Mouse (Mus musculus) v-Abl transformed pro-B cells (cell line): ENCODE data around the gene Stra6.

Experiments
- in situ Hi-C, 2 experiments: fragments of 400-800 bp; cut with MboI; formaldehyde crosslinking; loops; one replicate each; pipeline ENCODE4 v1.15.1; 2025; ENCODE audit not compliant: unreplicated experiment in 2 of 2

Stra6 gene

GRCm38 (mm10) chr9:58199381-58200269, 136.0 kb downstream of the Stra6 start:
- in situ Hi-C loops = loop anchor here (5.0 to 25.0 kb wide), 4 partner anchors 157 to 537 kb away; partner anchors contain the start of gene Csk (in 1 of the 2)

- in situ Hi-C loops = loop anchor here (5.0 to 25.0 kb wide), 4 partner anchors 158 to 538 kb away; partner anchors contain the start of gene Csk (in 1 of the 2)
Observed at GRCm38 (mm10) chr9:58200270-58201090, 136.9 kb downstream of the Stra6 start.

GRCm38 (mm10) chr9:58201091-58201842, 137.7 kb downstream of the Stra6 start:
- in situ Hi-C loops = loop anchor here (5.0 to 25.0 kb wide), 4 partner anchors 159 to 539 kb away; partner anchors contain the start of gene Csk (in 1 of the 2)

- in situ Hi-C loops = loop anchor here (5.0 to 25.0 kb wide), 4 partner anchors 160 to 540 kb away; partner anchors contain the start of gene Csk (in 1 of the 2)
Observed at GRCm38 (mm10) chr9:58201861-58202549, 138.4 kb downstream of the Stra6 start.

- in situ Hi-C loops = loop anchor here (5.0 to 25.0 kb wide), 4 partner anchors 161 to 541 kb away; partner anchors contain the start of gene Csk (in 1 of the 2)
Observed at GRCm38 (mm10) chr9:58202676-58203453, 139.3 kb downstream of the Stra6 start.
